Comparison of ENCODE assay signal across 10 mouse cellular contexts in genomic region chr7:16255963-16256362, GRCm38 (mm10). TPM values are rescaled to one million over a fixed set of nuclear protein-coding genes. Genes with fewer than 3 reads are reported as not detected.
DNase-seq lines count a peak whose midpoint lies in the region; TF ChIP-seq lines count a peak whose summit lies in the region.
"Not testable (repeated sequence)": the region's sequence is repeated elsewhere in the genome, so short reads cannot be mapped to it uniquely, and the experiment has no call there.
"Had no signal": no experiment of that assay in that cellular context is flagged by ENCODE, and none has a peak within 500 bp of the region (broad histone marks: within the 10 kb centered on the region; RNA-seq: fewer than 3 reads in every experiment).

No protein-coding gene starts in this region.

- not testable (repeated sequence) for H3K27me3 ChIP-seq in CH12.LX (replicated peaks); MEL (ENCODE audit: control insufficient read depth in 1 of 2, insufficient read depth in 2 of 2, low read length in 2 of 2)

- 74% methylated on average over 3 of the region's 4 CpGs for WGBS in macrophage (ENCODE audit: missing documents)

- not testable (repeated sequence) for TF ChIP-seq EP300 in CH12.LX (IDR thresholded peaks at IDR 0.05; ENCODE audit: low read length); MEL (IDR thresholded peaks at IDR 0.05; ENCODE audit: low read depth in 1 of 2, low read length in 2 of 2)

- not testable (repeated sequence) for H3K9me3 ChIP-seq in CH12.LX (replicated peaks; ENCODE audit: low read length); MEL (replicated peaks; ENCODE audit: insufficient read depth, low read length)

- not testable (repeated sequence) for H3K9ac ChIP-seq in CH12.LX (ENCODE audit: insufficient read depth, low read depth); MEL (ENCODE audit: control insufficient read depth, low read depth, low read length, poor library complexity, severe bottlenecking)

- not testable (repeated sequence) for TF ChIP-seq POLR2A in CH12.LX (IDR thresholded peaks at IDR 0.05; ENCODE audit: low read depth, low read length); MEL (IDR thresholded peaks at IDR 0.05; ENCODE audit: control insufficient read depth in 1 of 2, insufficient read depth in 1 of 2, low read depth in 1 of 2, low read length in 2 of 2, poor library complexity in 1 of 2); bone marrow macrophage, adult 2 months (IDR thresholded peaks at IDR 0.05; ENCODE audit: borderline replicate concordance, low read depth, low read length)

- not testable (repeated sequence) for H3K4me2 ChIP-seq in CH12.LX (ENCODE audit: insufficient read depth, low read depth, poor library complexity, severe bottlenecking)

- in situ Hi-C loops in CH12.LX (cut with MboI; ENCODE audit: low pct_ligation_motif_present, low pct_unique_long_range_greater_than_20kb, low sequenced_read_pairs): loop anchor here (10.0 to 25.0 kb wide), 2 partner anchors 61 to 194 kb away; partner anchors contain the start of gene Zfp541

- not testable (repeated sequence) for TF ChIP-seq RAD21 in CH12.LX (IDR thresholded peaks at IDR 0.05; ENCODE audit: low read depth, low read length); MEL (IDR thresholded peaks at IDR 0.05; ENCODE audit: low read depth, low read length)

- peak in 1 of 2 experiments; percentile 15; a peak in 1 of 4 replicates for TF ChIP-seq CTCF in CH12.LX (conservative IDR thresholded peaks at IDR 0.05 in 1 of 2, IDR thresholded peaks at IDR 0.05 in 1 of 2; ENCODE audit: low read depth in 2 of 2, low read length in 2 of 2)
- TF ChIP-seq CTCF in MEL (IDR thresholded peaks at IDR 0.05 in 2 of 3, conservative IDR thresholded peaks at IDR 0.05 in 1 of 3; ENCODE audit: control insufficient read depth in 1 of 3, insufficient read depth in 1 of 3, low read depth in 2 of 3, low read length in 3 of 3, poor library complexity in 1 of 3, severe bottlenecking in 1 of 3); bone marrow macrophage, adult 2 months (IDR thresholded peaks at IDR 0.05; ENCODE audit: low read depth, low read length): not testable (repeated sequence)

- peaks cover under 1 to 23% of the 10 kb centered on the region in 2 experiments for H3K4me1 ChIP-seq in CH12.LX (ENCODE audit: control insufficient read depth in 1 of 2, insufficient read depth in 2 of 2)
- not testable (repeated sequence) for H3K4me1 ChIP-seq in MEL (ENCODE audit: control insufficient read depth in 1 of 2, insufficient read depth in 2 of 2, low read length in 2 of 2)
- peaks cover 47% of the 10 kb centered on the region for H3K4me1 ChIP-seq in bone marrow macrophage, adult 2 months (ENCODE audit: control insufficient read depth, insufficient read depth, low read length)

- H3K36me3 ChIP-seq in CH12.LX (replicated peaks in 1 of 2; ENCODE audit: control insufficient read depth in 1 of 2, insufficient read depth in 1 of 2, low read length in 1 of 2); MEL (ENCODE audit: control insufficient read depth in 1 of 2, insufficient read depth in 2 of 2, low read length in 2 of 2); macrophage (ENCODE audit: inconsistent target): not testable (repeated sequence)

- not testable (repeated sequence) for DNase-seq in CH12.LX (ENCODE audit: extremely low read depth); MEL (ENCODE audit: low read depth, low spot score)

- H3K79me2 ChIP-seq in CH12.LX (replicated peaks; ENCODE audit: control insufficient read depth, extremely low read depth, insufficient read depth, poor library complexity, severe bottlenecking); MEL (ENCODE audit: control insufficient read depth, insufficient read depth, low read length, poor library complexity): not testable (repeated sequence)
- peaks cover 85% of the 10 kb centered on the region for H3K79me2 ChIP-seq in macrophage (ENCODE audit: inconsistent target)

- H3K4me3 ChIP-seq in CH12.LX (replicated peaks in 1 of 3; ENCODE audit: low read depth in 2 of 3, low read length in 2 of 3, poor library complexity in 1 of 3); MEL (ENCODE audit: control insufficient read depth in 1 of 2, insufficient read depth in 1 of 2, low read depth in 2 of 2, low read length in 2 of 2); bone marrow macrophage, adult 2 months (ENCODE audit: insufficient read depth, low read length): not testable (repeated sequence)
- H3K4me3 ChIP-seq in macrophage (ENCODE audit: inconsistent target): peak overlapping the region; percentile 56

- dilution Hi-C loops in CH12.LX (cut with MboI; ENCODE audit: extremely low pct_ligation_motif_present, extremely low pct_unique_long_range_greater_than_20kb, low sequenced_read_pairs): not testable (repeated sequence)

- H3K27ac ChIP-seq in CH12.LX (ENCODE audit: insufficient read depth, low read depth); MEL (ENCODE audit: control insufficient read depth, low read depth, low read length): not testable (repeated sequence)
- H3K27ac ChIP-seq in bone marrow macrophage, adult 2 months (ENCODE audit: insufficient read depth, low read depth, low read length): peak overlapping the region; percentile 92
- H3K27ac ChIP-seq in macrophage: peak overlapping the region; percentile 97

RNA-seq across cellular contexts. Expression of gene C5ar1, which starts 3.4 kb away (rescaled TPM):
- not detected in 2 replicates for total RNA-seq in CH12.LX (2012; rRNA removed)
- not detected in 2 replicates for total RNA-seq in CH12.LX (2014; rRNA removed)
- not detected in 2 replicates for polyA plus RNA-seq in CH12.LX (2012; ENCODE audit: insufficient read length, low read depth)
- not detected in 2 replicates for total RNA-seq in MEL (2012; rRNA removed)
- not detected for polyA plus RNA-seq in MEL (2012; ENCODE audit: insufficient read depth in 1 of 2, insufficient read length in 2 of 2, low read depth in 1 of 2, low replicate concordance in 2 of 2, missing spikeins in 1 of 2)
- polyA plus RNA-seq in bone marrow macrophage, adult 2 months (2012; ENCODE audit: insufficient read depth, insufficient read length, missing spikeins): 463 and 511 TPM in 2 replicates
- 100 to 1,000 TPM in 11 of 26 experiments, 10 to 100 TPM in 15; 18.9 to 297 (median 75.1) TPM for total RNA-seq in macrophage (2018; cell fraction: chromatin; rRNA removed)
- 100 to 1,000 TPM; 105 to 683 (median 289) TPM for total RNA-seq in macrophage (2018; cell fraction: cytosol; rRNA removed)
- 100 to 1,000 TPM; 102 to 954 (median 358) TPM for total RNA-seq in macrophage (2018; cell fraction: nucleus; rRNA removed)
- 254 to 928 TPM (median 285 TPM) in 3 replicates for polyA plus RNA-seq in macrophage (2018)
- total RNA-seq: ES-E14 had no signal
- polyA plus RNA-seq: activated CD4-positive, CD25-positive, alpha-beta regulatory T cell, adult 4 months; CD4-positive, CD25-positive, alpha-beta regulatory T cell, adult 4 months; G1E; Patski had no signal

RNA-seq across cellular contexts. Expression of gene C5ar2, which starts 12.0 kb away (rescaled TPM):
- total RNA-seq in CH12.LX (2012; rRNA removed) (0.04 TPM in 2 replicates), CH12.LX (2014; rRNA removed) (0.11 and 0.30 TPM in 2 replicates), MEL (2012; rRNA removed) (0.92 and 1.7 TPM in 2 replicates)
- polyA plus RNA-seq in CH12.LX (2012; ENCODE audit: insufficient read length, low read depth) (0.22 and 0.33 TPM in 2 replicates), MEL (2012; ENCODE audit: insufficient read depth in 1 of 2, insufficient read length in 2 of 2, low read depth in 1 of 2, low replicate concordance in 2 of 2, missing spikeins in 1 of 2) (under 1 TPM in 1 of 2 experiments, not detected in 1; 0.49 TPM), macrophage (2018) (5.3 to 5.8 TPM (median 5.7 TPM) in 3 replicates)
- 18.4 and 18.5 TPM in 2 replicates for polyA plus RNA-seq in bone marrow macrophage, adult 2 months (2012; ENCODE audit: insufficient read depth, insufficient read length, missing spikeins)
- total RNA-seq in macrophage (2018; cell fraction: chromatin; rRNA removed): 1 to 10 TPM; 1.3 to 9.4 (median 4.6) TPM
- total RNA-seq in macrophage (2018; cell fraction: cytosol; rRNA removed): 1 to 10 TPM; 2.3 to 7.1 (median 4.2) TPM
- total RNA-seq in macrophage (2018; cell fraction: nucleus; rRNA removed): 10 to 100 TPM in 8 of 26 experiments, 1 to 10 TPM in 18; 4.5 to 18.7 (median 8.2) TPM
- polyA plus RNA-seq: activated CD4-positive, CD25-positive, alpha-beta regulatory T cell, adult 4 months; C2C12; Patski had no signal

RNA-seq across cellular contexts. Expression of gene Inafm1, which starts 17.5 kb away (rescaled TPM):
- total RNA-seq in CH12.LX (2012; rRNA removed): 5.6 and 7.4 TPM in 2 replicates
- 1.1 and 1.5 TPM in 2 replicates for total RNA-seq in CH12.LX (2014; rRNA removed)
- polyA plus RNA-seq in CH12.LX (2012; ENCODE audit: insufficient read length, low read depth): 9.3 and 9.5 TPM in 2 replicates
- total RNA-seq in MEL (2012; rRNA removed): 38.0 and 50.7 TPM in 2 replicates
- 10 to 100 TPM in 1 of 2 experiments, not detected in 1; 87.6 TPM for polyA plus RNA-seq in MEL (2012; ENCODE audit: insufficient read depth in 1 of 2, insufficient read length in 2 of 2, low read depth in 1 of 2, low replicate concordance in 2 of 2, missing spikeins in 1 of 2)
- 11.7 and 14.0 TPM in 2 replicates for polyA plus RNA-seq in bone marrow macrophage, adult 2 months (2012; ENCODE audit: insufficient read depth, insufficient read length, missing spikeins)
- 10 to 100 TPM; 11.6 to 72.8 (median 39.4) TPM for total RNA-seq in macrophage (2018; cell fraction: chromatin; rRNA removed)
- total RNA-seq in macrophage (2018; cell fraction: cytosol; rRNA removed): 10 to 100 TPM in 4 of 26 experiments, 1 to 10 TPM in 22; 5.9 to 11.6 (median 8.4) TPM
- total RNA-seq in macrophage (2018; cell fraction: nucleus; rRNA removed): 10 to 100 TPM; 10.3 to 35.9 (median 25.5) TPM
- 1.9 to 10.1 TPM (median 7.4 TPM) in 3 replicates for polyA plus RNA-seq in macrophage (2018)

RNA-seq across cellular contexts. Expression of gene Ccdc9, which starts 30.6 kb away (rescaled TPM):
- total RNA-seq in CH12.LX (2012; rRNA removed) (47.6 and 53.3 TPM in 2 replicates), CH12.LX (2014; rRNA removed) (32.0 and 37.5 TPM in 2 replicates), MEL (2012; rRNA removed) (57.4 and 63.6 TPM in 2 replicates)
- polyA plus RNA-seq in CH12.LX (2012; ENCODE audit: insufficient read length, low read depth) (81.0 and 94.2 TPM in 2 replicates), MEL (2012; ENCODE audit: insufficient read depth in 1 of 2, insufficient read length in 2 of 2, low read depth in 1 of 2, low replicate concordance in 2 of 2, missing spikeins in 1 of 2) (10 to 100 TPM in 1 of 2 experiments, not detected in 1; 97.1 TPM), macrophage (2018) (99.0 to 183 TPM (median 120 TPM) in 3 replicates)
- polyA plus RNA-seq in bone marrow macrophage, adult 2 months (2012; ENCODE audit: insufficient read depth, insufficient read length, missing spikeins): 143 and 146 TPM in 2 replicates
- 100 to 1,000 TPM; 304 to 896 (median 675) TPM for total RNA-seq in macrophage (2018; cell fraction: chromatin; rRNA removed)
- 10 to 100 TPM; 52.8 to 97.2 (median 73.4) TPM for total RNA-seq in macrophage (2018; cell fraction: cytosol; rRNA removed)
- 100 to 1,000 TPM; 161 to 339 (median 237) TPM for total RNA-seq in macrophage (2018; cell fraction: nucleus; rRNA removed)

RNA-seq across cellular contexts. Expression of gene Dhx34, which starts 34.1 kb away (rescaled TPM):
- total RNA-seq in CH12.LX (2012; rRNA removed) (14.8 and 18.0 TPM in 2 replicates), CH12.LX (2014; rRNA removed) (6.9 and 8.8 TPM in 2 replicates), MEL (2012; rRNA removed) (5.8 and 6.0 TPM in 2 replicates)
- polyA plus RNA-seq in CH12.LX (2012; ENCODE audit: insufficient read length, low read depth) (11.8 and 15.2 TPM in 2 replicates), MEL (2012; ENCODE audit: insufficient read depth in 1 of 2, insufficient read length in 2 of 2, low read depth in 1 of 2, low replicate concordance in 2 of 2, missing spikeins in 1 of 2) (10 to 100 TPM in 1 of 2 experiments, not detected in 1; 13.6 TPM), macrophage (2018) (11.6 to 20.4 TPM (median 18.5 TPM) in 3 replicates)
- 21.3 and 23.1 TPM in 2 replicates for polyA plus RNA-seq in bone marrow macrophage, adult 2 months (2012; ENCODE audit: insufficient read depth, insufficient read length, missing spikeins)
- total RNA-seq in macrophage (2018; cell fraction: chromatin; rRNA removed): 10 to 100 TPM; 11.2 to 62.8 (median 36.9) TPM
- total RNA-seq in macrophage (2018; cell fraction: cytosol; rRNA removed): 10 to 100 TPM; 12.6 to 26.7 (median 21.6) TPM
- total RNA-seq in macrophage (2018; cell fraction: nucleus; rRNA removed): 10 to 100 TPM; 12.5 to 46.6 (median 31.2) TPM

Comparison
In these comparisons a context has a peak if more than half of its experiments do, and no peak if none do; other contexts are left out.
1. RNA of gene C5ar1, which starts 3.4 kb away (polyA plus RNA-seq): 463 to 511 TPM in bone marrow macrophage, adult 2 months and 254 to 928 TPM in macrophage; not detected in MEL and not detected in CH12.LX; every median in the first group is over 100 times any median in the second.